Mouse (Mus musculus) cerebellum, adult 11 months (tissue): Measurements from ENCODE around the gene Crebbp.

Source experiments
- DNase-seq: peaks from one replicate; pipeline ENCODE4 v3.0.0; 2022

Crebbp gene

GRCm38 (mm10) chr16:4040206-4040605 lies 173.6 kb downstream of the Crebbp start:
- no peak for DNase-seq

GRCm38 (mm10) chr16:4037690-4038089 lies 176.1 kb downstream of the Crebbp start:
- DNase-seq, result no peak

GRCm38 (mm10) chr16:4036807-4037206 lies 177.0 kb downstream of the Crebbp start, which contains the start of gene Dnase1:
Gene Dnase1, plus strand, starts transcription at chr16:4036942.
- no peak for DNase-seq

GRCm38 (mm10) chr16:4035575-4035974 lies 178.2 kb downstream of the Crebbp start:
- no peak for DNase-seq

GRCm38 (mm10) chr16:4034476-4034875 lies 179.3 kb downstream of the Crebbp start:
- no peak for DNase-seq

- no peak for DNase-seq
Observed at GRCm38 (mm10) chr16:4033971-4034370, 179.8 kb downstream of the Crebbp start.

GRCm38 (mm10) chr16:4032341-4032748 lies 181.5 kb downstream of the Crebbp start:
- no peak for DNase-seq

- no peak for DNase-seq
Observed at GRCm38 (mm10) chr16:4031441-4032274, 182.1 kb downstream of the Crebbp start.
